Mouse (Mus musculus) sigmoid colon, adult 10 weeks (tissue): ENCODE measurements around the gene H2-M10.1. TPM values are rescaled to one million over a fixed set of nuclear protein-coding genes. Genes with fewer than 3 reads are reported as not detected.

Experiments used
- polyA plus RNA-seq: library from polyadenylated mRNA; stranded (reverse); fragments of 350-450 nt; fragmentation: Illumina TruSeq; extraction: RNeasy Lipid Tissue Mini Kit (QIAGEN cat#74804); gene quantifications from one replicate; pipeline ENCODE4 v1.2.3, GENCODE M21; 2014; ENCODE audit warnings: low read depth, low replicate concordance

H2-M10.1 gene
- polyA plus RNA-seq: not detected

DNA sequence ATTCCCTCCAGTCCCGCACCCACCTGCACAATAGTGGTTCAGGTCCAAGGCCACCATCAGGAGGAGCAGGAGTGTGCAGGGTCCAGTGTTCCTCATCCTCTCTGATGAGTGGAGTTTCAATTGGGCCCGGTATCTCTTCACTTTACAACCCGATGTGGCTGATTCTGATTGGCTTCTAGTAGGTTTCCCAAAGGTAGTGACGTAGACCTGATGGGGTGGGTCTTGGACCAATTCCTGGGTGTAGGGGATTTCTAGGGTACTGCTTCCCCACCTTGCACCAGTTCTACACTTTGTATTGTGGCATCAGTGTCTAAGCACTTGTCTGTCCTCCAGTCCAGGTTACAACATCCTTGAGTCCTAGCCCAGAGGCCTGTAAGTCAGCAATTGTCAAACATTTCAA is at the start of gene H2-M10.1:
H2-M10.1 (minus strand) TSS at position 101 of the 400 bp plus-strand sequence.

GRCm38 (mm10) chr17:36368317-36368716 is 42.4 kb upstream of the H2-M10.1 start, which contains the start of gene H2-M10.3:
Gene H2-M10.3 (minus strand): TSS chr17:36368417.

DNA sequence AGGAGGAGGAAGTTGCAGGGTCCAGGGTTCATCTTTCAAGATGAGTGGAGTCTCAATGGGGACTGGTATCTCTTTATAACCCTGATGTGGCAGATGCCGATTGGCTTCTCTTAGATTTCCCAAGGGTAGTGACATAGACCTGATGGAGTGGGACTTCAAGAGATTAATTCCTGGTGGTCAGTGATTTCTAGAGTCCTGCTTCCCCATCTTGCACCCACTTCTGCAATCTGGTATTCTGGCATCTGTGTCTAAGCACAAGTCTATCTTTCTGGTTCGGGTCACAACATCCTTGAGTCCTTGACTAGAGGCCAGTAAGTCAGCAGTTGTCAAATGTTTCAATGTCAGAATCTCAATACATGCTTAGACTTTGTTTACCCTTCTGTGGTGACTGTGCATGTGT is 39.6 kb downstream of the H2-M10.1 start, which contains the start of gene H2-M10.2:
H2-M10.2 (minus strand) TSS at position 101 of the 400 bp plus-strand sequence.

Other genes with a start within 250 kb of the H2-M10.1 start
- not detected for gene Gm19684, start 204.5 kb downstream of the H2-M10.1 start, polyA plus RNA-seq
- not detected for gene Gm7030, start 196.7 kb downstream of the H2-M10.1 start, polyA plus RNA-seq
- 0.88 TPM for gene Gm8909, start 157.6 kb downstream of the H2-M10.1 start, polyA plus RNA-seq
- gene H2-T3, start 135.9 kb downstream of the H2-M10.1 start, polyA plus RNA-seq: 5.0 TPM
- 11.3 TPM for gene Rpp21, start 68.1 kb downstream of the H2-M10.1 start, polyA plus RNA-seq
- 23.3 TPM for gene Trim39, start 53.9 kb downstream of the H2-M10.1 start, polyA plus RNA-seq
- not detected for gene H2-M10.2, start 39.7 kb downstream of the H2-M10.1 start, polyA plus RNA-seq
- gene H2-M10.3, start 42.3 kb upstream of the H2-M10.1 start, polyA plus RNA-seq: not detected
- gene H2-M10.4, start 136.2 kb upstream of the H2-M10.1 start, polyA plus RNA-seq: not detected
- gene H2-M11, start 220.9 kb upstream of the H2-M10.1 start, polyA plus RNA-seq: not detected